Mouse (Mus musculus) CH12.LX (cell line): Measurements from ENCODE around the gene Brat1. TPM values are rescaled to one million over a fixed set of nuclear protein-coding genes. Genes with fewer than 3 reads are reported as not detected.

Source experiments
- DNase-seq: peaks from one replicate; pipeline ENCODE4 v3.0.0-alpha.2; 2013; ENCODE audit errors: extremely low read depth
- H3K27ac ChIP-seq: 2 replicates; pipeline ENCODE4 v1.5.1; 2012; ENCODE audit warnings: low read depth, mild to moderate bottlenecking, control low read depth, moderate library complexity; ENCODE audit not compliant: insufficient read depth
- H3K27me3 ChIP-seq: replicated peaks from 2 replicates; pipeline ENCODE3; 2012; ENCODE audit warnings: inconsistent platforms
- H3K36me3 ChIP-seq, 2 experiments: replicated peaks in 1 of 2; 2 replicates each; pipeline versions ENCODE3 to v1.6.1; 2012; ENCODE audit warnings: inconsistent platforms in 1 of 2, low read length in 1 of 2, mild to moderate bottlenecking in 1 of 2, mixed read lengths in 1 of 2, moderate library complexity in 1 of 2; ENCODE audit not compliant: control insufficient read depth in 1 of 2, insufficient read depth in 1 of 2
- H3K4me1 ChIP-seq, 2 experiments: 2 replicates each; pipeline ENCODE4 v1.6.1; 2012; ENCODE audit warnings: inconsistent platforms in 1 of 2, moderate library complexity in 1 of 2; ENCODE audit not compliant: insufficient read depth in 2 of 2, control insufficient read depth in 1 of 2
- H3K4me2 ChIP-seq: 2 replicates; pipeline ENCODE4 v1.6.1; 2012; ENCODE audit warnings: low read depth, mild to moderate bottlenecking, control low read depth; ENCODE audit not compliant: poor library complexity, insufficient read depth, severe bottlenecking
- H3K4me3 ChIP-seq, 3 experiments: fragments of 150-350 bp in 1 of 3; sonication (generic) in 1 of 3; replicated peaks in 1 of 3; 2 replicates each; pipeline versions ENCODE3 to v1.5.1; 2011 to 2012; ENCODE audit warnings: low read depth in 2 of 3, low read length in 2 of 3, mild to moderate bottlenecking in 2 of 3, moderate library complexity in 2 of 3, control low read depth in 1 of 3, improper control_type of control experiment in 1 of 3, inconsistent platforms in 1 of 3, mixed read lengths in 1 of 3; ENCODE audit not compliant: poor library complexity in 1 of 3
- H3K79me2 ChIP-seq: replicated peaks from 2 replicates; pipeline ENCODE4 v1.6.1; 2012; ENCODE audit warnings: mild to moderate bottlenecking, moderate library complexity; ENCODE audit not compliant: control insufficient read depth, poor library complexity, insufficient read depth, severe bottlenecking; ENCODE audit errors: extremely low read depth
- H3K9ac ChIP-seq: 2 replicates; pipeline ENCODE4 v1.6.1; 2012; ENCODE audit warnings: low read depth, mild to moderate bottlenecking, control low read depth, moderate library complexity; ENCODE audit not compliant: insufficient read depth
- H3K9me3 ChIP-seq: replicated peaks from 2 replicates; pipeline ENCODE3; 2012; ENCODE audit warnings: low read length, inconsistent platforms, mixed read lengths
- BHLHE40 ChIP-seq: IDR thresholded peaks from 2 replicates; pipeline ENCODE4 v1.6.1; 2011; ENCODE audit warnings: mild to moderate bottlenecking, low read depth, low read length, improper control_type of control experiment
- CHD2 ChIP-seq: IDR thresholded peaks from 2 replicates; pipeline ENCODE4 v1.6.1; 2011; ENCODE audit warnings: low read length, improper control_type of control experiment
- CTCF ChIP-seq, 2 experiments: IDR thresholded peaks in 1 of 2; conservative IDR thresholded peaks in 1 of 2; 2 replicates each; pipeline ENCODE4 v1.5.1; 2011 to 2012; ENCODE audit warnings: low read depth in 2 of 2, low read length in 2 of 2, improper control_type of control experiment in 1 of 2, inconsistent platforms in 1 of 2, mild to moderate bottlenecking in 1 of 2, moderate library complexity in 1 of 2
- ELF1 ChIP-seq: IDR thresholded peaks from 2 replicates; pipeline ENCODE4 v1.6.1; 2014; ENCODE audit warnings: low read depth, mild to moderate bottlenecking, inconsistent platforms, low read length, improper control_type of control experiment
- EP300 ChIP-seq: IDR thresholded peaks from 2 replicates; pipeline ENCODE4 v1.6.1; 2011; ENCODE audit warnings: low read length, improper control_type of control experiment
- ETS1 ChIP-seq: conservative IDR thresholded peaks from 2 replicates; pipeline ENCODE4 v1.6.1; 2012; ENCODE audit warnings: low read depth, mild to moderate bottlenecking, inconsistent platforms, low read length, improper control_type of control experiment, moderate library complexity
- HCFC1 ChIP-seq: IDR thresholded peaks from 2 replicates; pipeline ENCODE4 v1.6.1; 2012; ENCODE audit warnings: low read depth, mild to moderate bottlenecking, inconsistent platforms, low read length, improper control_type of control experiment
- IRF4 ChIP-seq: IDR thresholded peaks from 2 replicates; pipeline ENCODE4 v1.6.1; 2014; ENCODE audit warnings: low read depth, mild to moderate bottlenecking, inconsistent platforms, low read length, improper control_type of control experiment
- JUND ChIP-seq: conservative IDR thresholded peaks from 2 replicates; pipeline ENCODE4 v1.6.1; 2011; ENCODE audit warnings: low read depth, low read length, improper control_type of control experiment
- KAT2A ChIP-seq: IDR thresholded peaks from 2 replicates; pipeline ENCODE4 v1.6.1; 2012; ENCODE audit warnings: low read length, improper control_type of control experiment, inconsistent platforms; ENCODE audit not compliant: insufficient replicate concordance
- MAX ChIP-seq: IDR thresholded peaks from 2 replicates; pipeline ENCODE4 v1.6.1; 2011; ENCODE audit warnings: low read length, improper control_type of control experiment
- MAZ ChIP-seq: IDR thresholded peaks from 2 replicates; pipeline ENCODE4 v1.6.1; 2012; ENCODE audit warnings: low read depth, mild to moderate bottlenecking, inconsistent platforms, low read length, improper control_type of control experiment, moderate library complexity
- MEF2A ChIP-seq: IDR thresholded peaks from 2 replicates; pipeline ENCODE4 v1.6.1; 2014; ENCODE audit warnings: low read depth, mild to moderate bottlenecking, inconsistent platforms, low read length, improper control_type of control experiment, borderline replicate concordance
- MXI1 ChIP-seq: IDR thresholded peaks from 2 replicates; pipeline ENCODE4 v1.6.1; 2011; ENCODE audit warnings: mild to moderate bottlenecking, low read depth, low read length, improper control_type of control experiment
- MYC ChIP-seq: IDR thresholded peaks from 2 replicates; pipeline ENCODE4 v1.6.1; 2011; ENCODE audit warnings: low read depth, mild to moderate bottlenecking, improper control_type of control experiment, low read length
- NELFE ChIP-seq: IDR thresholded peaks from 2 replicates; pipeline ENCODE4 v1.6.1; 2011; ENCODE audit warnings: low read depth, low read length, improper control_type of control experiment
- NRF1 ChIP-seq: IDR thresholded peaks from 2 replicates; pipeline ENCODE4 v1.6.1; 2014; ENCODE audit warnings: low read depth, mild to moderate bottlenecking, inconsistent platforms, low read length, improper control_type of control experiment, moderate library complexity
- POLR2A ChIP-seq: IDR thresholded peaks from 2 replicates; pipeline ENCODE4 v1.6.1; 2011; ENCODE audit warnings: low read depth, mild to moderate bottlenecking, improper control_type of control experiment, low read length
- RAD21 ChIP-seq: IDR thresholded peaks from 2 replicates; pipeline ENCODE4 v1.6.1; 2011; ENCODE audit warnings: low read depth, mild to moderate bottlenecking, low read length, improper control_type of control experiment, moderate library complexity
- RCOR1 ChIP-seq: conservative IDR thresholded peaks from 2 replicates; pipeline ENCODE4 v1.6.1; 2012; ENCODE audit warnings: low read depth, mild to moderate bottlenecking, inconsistent platforms, low read length, improper control_type of control experiment
- SIN3A ChIP-seq: IDR thresholded peaks from 2 replicates; pipeline ENCODE4 v1.6.1; 2012; ENCODE audit warnings: low read length, improper control_type of control experiment, inconsistent platforms
- SMC3 ChIP-seq: IDR thresholded peaks from 2 replicates; pipeline ENCODE4 v1.6.1; 2011; ENCODE audit warnings: low read depth, low read length, improper control_type of control experiment
- TBP ChIP-seq: conservative IDR thresholded peaks from 2 replicates; pipeline ENCODE4 v1.6.1; 2011; ENCODE audit warnings: low read depth, low read length, improper control_type of control experiment
- TCF12 ChIP-seq: IDR thresholded peaks from 2 replicates; pipeline ENCODE4 v1.6.1; 2014; ENCODE audit warnings: low read depth, mild to moderate bottlenecking, inconsistent platforms, low read length, improper control_type of control experiment
- ZMIZ1 ChIP-seq: IDR thresholded peaks from 2 replicates; pipeline ENCODE4 v1.6.1; 2012; ENCODE audit warnings: low read depth, mild to moderate bottlenecking, inconsistent platforms, low read length, improper control_type of control experiment
- ZNF384 ChIP-seq: IDR thresholded peaks from 2 replicates; pipeline ENCODE4 v1.6.1; 2012; ENCODE audit warnings: low read depth, low read length, improper control_type of control experiment, inconsistent platforms
- dilution Hi-C: fragments of 300-500 bp; cut with MboI; formaldehyde crosslinking; loops from 2 replicates; pipeline ENCODE4 v1.14.3; 2020; ENCODE audit warnings: low sequenced_read_pairs; ENCODE audit not compliant: extremely low pct_unique_long_range_greater_than_20kb, extremely low pct_ligation_motif_present
- in situ Hi-C: fragments of 300-500 bp; cut with MboI; formaldehyde crosslinking; loops from 3 replicates; pipeline ENCODE4 v1.14.3; 2019; ENCODE audit warnings: low sequenced_read_pairs, low pct_ligation_motif_present, low pct_unique_long_range_greater_than_20kb, mixed read lengths
- polyA plus RNA-seq: library from polyadenylated mRNA; unstranded; fragments of >175 nt; gene quantifications from 2 replicates; pipeline ENCODE4 v1.2.1, GENCODE M21; 2012; ENCODE audit warnings: low read depth; ENCODE audit not compliant: insufficient read length
- total RNA-seq, 2 experiments: library from RNA; depleted of rRNA; stranded (reverse); fragments of 300-350 nt in 1 of 2; fragments of >200 nt in 1 of 2; gene quantifications; 2 replicates each; pipeline ENCODE4 v1.2.3; 2012 to 2014

The Brat1 gene
- total and polyA plus RNA-seq, 3 experiments = 9.8 to 15.0 (median 10.9) TPM

DNA sequence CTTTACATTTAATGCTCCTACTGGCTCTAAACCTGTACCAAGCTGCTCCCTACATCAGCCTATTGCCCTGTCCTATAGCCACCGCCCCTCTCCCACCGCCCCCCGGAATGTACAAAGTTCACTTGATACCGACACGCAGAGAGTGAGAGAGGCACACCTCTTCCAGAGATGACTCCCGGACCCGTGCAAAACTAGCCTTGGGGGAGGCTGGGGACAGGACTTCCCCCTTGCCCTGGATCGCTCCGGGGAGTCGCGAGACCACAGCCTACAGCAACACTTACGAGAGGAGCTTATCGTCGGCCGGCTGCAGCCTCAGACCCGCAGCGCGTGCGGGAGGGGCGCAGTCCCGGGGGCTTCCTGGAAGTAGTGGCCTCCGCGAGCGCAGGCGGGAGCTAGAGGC is 3.1 kb upstream of the Brat1 start:
- dilution Hi-C loops (no loop called here), in situ Hi-C loops (no loop called here)
- H3K4me1 ChIP-seq = peaks cover 11 to 45% of the 10 kb centered on the region in 2 experiments
- H3K27me3 ChIP-seq = no peaks in the 10 kb centered on the region
- peak overlapping the region; percentile 83 for H3K4me2 ChIP-seq
- DNase-seq = peak; percentile 45
- H3K36me3 ChIP-seq = peaks cover 7 to 25% of the 10 kb centered on the region in 2 experiments
- no peak overlapping the region for H3K27ac ChIP-seq
- H3K79me2 ChIP-seq = no peaks in the 10 kb centered on the region
- no peaks in the 10 kb centered on the region for H3K9me3 ChIP-seq
- peak overlapping the region; percentile 74 for H3K9ac ChIP-seq
- peak overlapping the region; percentile 70 to 92 (median 83) for H3K4me3 ChIP-seq
- no peak for TF ChIP-seq JUND
- TF ChIP-seq CTCF (conservative IDR thresholded peaks at IDR 0.05 in 1 of 2, IDR thresholded peaks at IDR 0.05 in 1 of 2; ENCODE audit: low read depth in 2 of 2, low read length in 2 of 2) = no peak
- peak; percentile 18; the same call in 1 of the 2 replicates for TF ChIP-seq CHD2
- no peak for TF ChIP-seq RCOR1
- TF ChIP-seq MEF2A = peak; percentile 27; the same call in 1 of the 2 replicates
- peak; percentile 25; the same call in 1 of the 2 replicates for TF ChIP-seq ZMIZ1
- no peak for TF ChIP-seq SMC3
- no peak for TF ChIP-seq ETS1
- TF ChIP-seq NELFE = no peak
- TF ChIP-seq MAZ = 0 out of 2 replicates have a peak, but pooled peaks have one; percentile 48

- Histone ChIP-seq H3K4me1 (peaks cover 11 to 48% of the 10 kb centered on the region in 2 experiments), H3K9ac (peak within 1 kb of the TSS; percentile 74), H3K4me2 (peak within 1 kb of the TSS; percentile 83), H3K27ac (no peak within 1 kb of the TSS), H3K4me3 (peak within 1 kb of the TSS; percentile 70 to 92 (median 83)), H3K27me3 (no peaks in the 10 kb centered on the region), H3K79me2 (no peaks in the 10 kb centered on the region), H3K36me3 (peaks cover 4 to 25% of the 10 kb centered on the region in 2 experiments), H3K9me3 (no peaks in the 10 kb centered on the region)
- in situ Hi-C loops = no loop called here
- dilution Hi-C loops = no loop called here
- DNase-seq = peak; percentile 89
- peak; percentile 44; the same call in 1 of the 2 replicates for TF ChIP-seq TBP
- peak; percentile 93 for TF ChIP-seq MXI1
- TF ChIP-seq NRF1 = peak; percentile 67
- TF ChIP-seq RAD21 = no peak
- peak; percentile 69 for TF ChIP-seq POLR2A
- peak; percentile 82 for TF ChIP-seq BHLHE40
- peak; percentile 69; the same call in 1 of the 2 replicates for TF ChIP-seq TCF12
- TF ChIP-seq EP300 = no peak
- TF ChIP-seq ZNF384 = peak; percentile 81
- no peak for TF ChIP-seq ZMIZ1
- TF ChIP-seq KAT2A = peak; percentile 42; the same call in 1 of the 2 replicates
- TF ChIP-seq ELF1 = peak; percentile 57
- peak; percentile 58; the same call in 1 of the 2 replicates for TF ChIP-seq NELFE
- no peak; the same call in 1 of the 2 replicates for TF ChIP-seq CHD2
- peak; percentile 91 for TF ChIP-seq SIN3A
- 0 out of 2 replicates have a peak, but pooled peaks have one; percentile 9 for TF ChIP-seq MYC
- TF ChIP-seq IRF4 = no peak; the same call in 1 of the 2 replicates
- 0 out of 2 replicates have a peak, but pooled peaks have one; percentile 26 for TF ChIP-seq MAZ
- peak; percentile 48; the same call in 1 of the 2 replicates for TF ChIP-seq MAX
- TF ChIP-seq HCFC1 = peak; percentile 68
- TF ChIP-seq ETS1 = peak; percentile 5; the same call in 1 of the 2 replicates
These were observed 2.7 kb upstream of the Brat1 start, which contains the start of gene Iqce for GRCm38 (mm10) chr5:140702103-140702513. Gene Iqce (minus strand): TSS chr5:140702378.
